Mouse (Mus musculus) liver, embryonic 16.5 days (tissue): Measurements from ENCODE around the gene Gsto1. TPM values are rescaled to one million over a fixed set of nuclear protein-coding genes. Genes with fewer than 3 reads are reported as not detected.

ENCODE experiments used
- polyA plus RNA-seq: library from polyadenylated mRNA; unstranded; fragments of >200 nt; fragmentation: Nextera tagmentation; extraction: Ambion mirVana; gene quantifications from 2 replicates; pipeline ENCODE4 v1.2.1, GENCODE M21; 2015

Gsto1 gene
- polyA plus RNA-seq, 1 experiment from 2014 or later = 134 TPM

Other genes starting within 250 kb of the Gsto1 start
- gene Col17a1, start 162.9 kb upstream of the Gsto1 start, polyA plus RNA-seq = 0.06 and 0.08 TPM in 2 replicates
- gene Sfr1, start 123.3 kb upstream of the Gsto1 start, polyA plus RNA-seq = 50.5 and 62.1 TPM in 2 replicates
- gene Gsto2, start 10.6 kb downstream of the Gsto1 start, polyA plus RNA-seq = 0.07 and 0.08 TPM in 2 replicates
- 0.01 TPM in 1 of 2 replicates, not detected in the other for gene Cfap43, start 64.3 kb downstream of the Gsto1 start, polyA plus RNA-seq
- 4.0 and 4.3 TPM in 2 replicates for gene Itprip, start 64.3 kb downstream of the Gsto1 start, polyA plus RNA-seq
- not detected in 2 replicates for gene Cfap58, start 82.7 kb downstream of the Gsto1 start, polyA plus RNA-seq